ENCODE assay signal across 11 mouse cellular contexts in the genomic region with DNA sequence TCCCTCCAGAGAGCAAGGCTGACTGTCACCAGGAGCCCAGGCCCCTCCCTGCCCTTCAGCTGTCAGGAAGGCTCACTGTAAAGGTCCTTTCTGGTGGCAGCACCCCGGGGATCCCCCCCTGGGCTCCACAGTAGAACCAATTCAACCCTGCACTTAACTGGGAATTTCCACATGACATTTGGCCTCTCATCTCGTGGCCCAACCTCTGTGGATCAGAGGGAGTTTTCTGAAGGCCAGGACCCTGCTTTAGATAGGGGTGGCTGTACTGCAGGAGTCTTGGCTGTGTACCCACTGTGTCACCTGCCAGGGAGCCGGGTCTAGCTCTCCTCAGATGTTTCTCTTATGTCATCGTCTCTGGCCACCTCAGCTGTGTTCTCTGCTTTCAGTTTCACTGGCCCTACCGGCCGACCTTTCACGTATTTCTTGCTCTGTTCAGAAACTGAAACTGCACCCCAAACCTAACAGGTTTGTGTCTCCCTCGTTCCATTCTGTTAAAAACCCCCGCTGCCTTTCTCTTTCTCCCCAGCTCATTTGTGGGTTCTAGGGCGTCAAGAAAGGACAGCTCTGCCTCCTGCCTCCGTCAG. TPM values are rescaled to one million over a fixed set of nuclear protein-coding genes. Genes with fewer than 3 reads are reported as not detected.
DNase-seq lines count a peak whose midpoint lies in the region; ATAC-seq lines count a peak whose summit lies in the region.
"Had no signal": no experiment of that assay in that cellular context is flagged by ENCODE, and none has a peak within 500 bp of the region (broad histone marks: within the 10 kb centered on the region; RNA-seq: fewer than 3 reads in every experiment).

No protein-coding gene starts in this region.

- peak; percentile 73 to 74 for DNase-seq in B cell, adult 2 months
- peak; percentile 81 to 88 for DNase-seq in natural killer cell, adult 2 months (ENCODE audit: low spot score in 2 of 2)
- no peak for DNase-seq in kidney, postnatal 14 days
- DNase-seq in left cerebral cortex, adult 9 months (ENCODE audit: low spot score in 2 of 2) = no peak
- no peak for DNase-seq in layer of hippocampus, adult 18-20 months (ENCODE audit: low spot score in 2 of 2)
- no peak for DNase-seq in embryo, embryonic 10.5 days (ENCODE audit: low spot score)
- DNase-seq: cerebellum, adult 2 months; kidney, postnatal 36 days; lung, embryonic 14.5 days had no signal

- peak; percentile 83 for ATAC-seq in activated CD4-positive, CD25-positive, alpha-beta regulatory T cell, adult 4 months
- peak; percentile 53 for ATAC-seq in granulocyte monocyte progenitor cell, adult 5-6 weeks (replicated peaks; ENCODE audit: poor library complexity, severe bottlenecking)

RNA-seq across cellular contexts. Expression of gene Pcgf5, which starts 27.2 kb away (rescaled TPM):
- polyA plus RNA-seq in activated CD4-positive, CD25-positive, alpha-beta regulatory T cell, adult 4 months (2017; shearing (Covaris generic)) = 10 to 100 TPM; 37.7 to 39.7 TPM
- total RNA-seq in granulocyte monocyte progenitor cell, adult 5-6 weeks (2014; fragmentation: Nextera tagmentation) = 56.9 and 69.8 TPM in 2 replicates
- total RNA-seq in granulocyte monocyte progenitor cell, adult 5-6 weeks (2017) = 61.4 and 73.5 TPM in 2 replicates
- 10 to 100 TPM; 20.3 to 21.1 TPM for total RNA-seq in layer of hippocampus, adult 18-20 months (2021)

Comparison
In these comparisons a context has a peak if more than half of its experiments do, and no peak if none do; other contexts are left out.
1. DNase-seq: peak in B cell, adult 2 months (2 of 2) and natural killer cell, adult 2 months (2 of 2); none in kidney, postnatal 14 days (single experiment), left cerebral cortex, adult 9 months (0 of 2), layer of hippocampus, adult 18-20 months (0 of 2) and embryo, embryonic 10.5 days (single experiment).